Mouse (Mus musculus): ENCODE measurements at regions not wholly inside any gene's neighbourhood (a gene's known extent, or its start where the extent isn't known, plus 50 kb on each side); places are given as distances from the start of the nearest gene placed in this dataset.

GRCm38 (mm10) chr12:39027179-39027578 is 248.0 kb downstream of the Etv1 start:
- DNase-seq (ENCODE audit: extremely low spot score in 1 of 2, low spot score in 2 of 2): no peak
- intact Hi-C loops (cut with DNase I): no loop called here
- no peak overlapping the region for H3K4me3 ChIP-seq

DNA sequence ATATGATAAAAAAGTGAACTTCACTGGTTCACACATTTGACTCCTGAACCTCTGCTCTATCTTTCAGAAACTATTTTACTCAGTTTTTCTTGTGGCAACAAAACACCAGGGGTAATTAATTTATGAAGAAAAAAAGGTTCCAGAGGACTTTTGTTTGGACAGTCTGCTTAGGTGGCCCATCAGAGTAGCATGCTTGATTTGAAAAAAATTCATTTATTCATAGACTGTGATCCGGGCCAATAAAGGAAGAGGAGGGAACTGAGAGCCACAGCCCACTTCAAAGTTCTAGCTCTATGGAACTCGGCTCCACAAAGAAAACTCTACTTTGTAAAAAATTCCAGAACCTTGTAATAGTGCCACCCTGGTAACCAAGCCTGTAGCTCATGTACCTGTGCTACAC is 248.8 kb downstream of the Etv1 start:
- intact Hi-C loops (cut with DNase I): no loop called here
- no peak for DNase-seq (ENCODE audit: extremely low spot score in 1 of 2, low spot score in 2 of 2)
- no peak for TF ChIP-seq CTCF (IDR thresholded peaks at IDR 0.05)

More at GRCm38 (mm10) chr12:39027179-39027578, 248.0 kb downstream of the Etv1 start:
- no peak for TF ChIP-seq CTCF (IDR thresholded peaks at IDR 0.05)
- H3K27ac ChIP-seq: no peak overlapping the region

DNA sequence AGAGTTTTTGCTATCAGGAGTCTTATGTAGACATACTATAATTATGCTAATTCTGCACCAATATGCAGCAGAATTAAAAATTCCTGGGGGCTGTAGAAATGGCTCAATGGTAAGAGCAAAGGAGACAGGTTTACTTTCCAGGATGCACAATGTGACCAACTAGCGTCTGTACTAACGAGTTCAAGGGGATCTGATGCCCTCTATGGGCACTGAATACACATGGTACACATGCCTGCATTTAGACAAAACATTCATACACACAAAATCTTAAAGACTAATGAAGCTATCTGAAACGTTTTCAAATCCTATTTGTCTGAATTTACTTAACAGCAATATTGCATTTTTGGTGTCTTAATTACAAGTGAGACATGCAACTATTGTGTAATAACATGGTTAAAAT is 254.8 kb downstream of the Etv1 start:
- DNase-seq (ENCODE audit: extremely low spot score in 1 of 2, low spot score in 2 of 2): no peak
- no peak overlapping the region for H3K4me3 ChIP-seq
- no peak overlapping the region for H3K27ac ChIP-seq
- no peak for TF ChIP-seq CTCF (IDR thresholded peaks at IDR 0.05)
- intact Hi-C loops (cut with DNase I): no loop called here

More for the DNA sequence above, 248.8 kb downstream of the Etv1 start:
- no peak overlapping the region for H3K27ac ChIP-seq
- H3K4me3 ChIP-seq: no peak overlapping the region

DNA sequence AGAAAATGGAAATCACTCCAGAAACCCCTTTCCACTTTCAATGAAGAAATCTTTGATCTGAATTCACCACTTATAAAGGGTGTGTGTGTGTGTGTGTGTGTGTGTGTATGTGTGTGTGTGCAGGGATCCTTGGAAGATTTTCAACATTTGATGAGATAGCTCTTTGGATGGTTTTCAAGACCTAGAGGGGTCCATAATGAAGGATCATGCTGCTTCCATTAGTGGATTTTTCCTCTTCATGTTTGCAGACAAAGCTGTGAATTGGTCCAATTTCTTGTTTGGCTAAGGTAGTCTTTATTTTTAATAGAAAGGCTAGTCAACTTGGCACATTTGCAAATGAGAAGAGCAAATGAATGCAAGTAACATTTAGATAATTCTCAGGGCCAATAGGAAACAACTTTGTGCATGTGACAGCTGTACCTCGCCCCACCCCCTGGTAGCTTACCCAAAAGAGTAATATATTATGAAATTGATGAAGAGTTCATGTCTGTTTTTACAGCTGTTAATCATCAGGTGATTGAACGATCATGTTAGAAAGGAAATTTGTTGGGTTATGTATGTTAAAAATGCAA is 257.4 kb downstream of the Etv1 start:
- intact Hi-C loops (cut with DNase I): no loop called here
- no peak for TF ChIP-seq CTCF (IDR thresholded peaks at IDR 0.05)
- no peak overlapping the region for H3K27ac ChIP-seq
- no peak overlapping the region for H3K4me3 ChIP-seq
- DNase-seq (ENCODE audit: extremely low spot score in 1 of 2, low spot score in 2 of 2): no peak

DNA sequence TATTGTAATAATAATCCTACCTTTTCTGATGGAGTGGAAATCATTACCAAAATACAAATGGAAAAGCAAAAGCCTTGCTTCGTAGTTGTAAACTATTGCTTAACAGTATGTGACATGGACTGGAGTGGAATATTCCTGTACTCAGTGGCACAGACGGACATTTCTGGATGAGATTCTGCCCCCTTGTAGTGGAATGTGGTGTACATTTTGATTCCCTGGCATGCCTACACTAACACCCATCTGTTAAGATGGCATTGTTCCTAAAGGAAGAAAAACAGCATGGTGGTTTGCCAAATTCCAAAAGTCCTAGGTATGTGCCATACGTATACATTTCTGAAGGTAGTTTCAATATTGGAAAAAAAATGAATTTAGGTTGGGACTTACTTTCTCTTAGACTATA is 258.9 kb downstream of the Etv1 start:
- intact Hi-C loops (cut with DNase I): no loop called here
- Histone ChIP-seq H3K27ac (no peak overlapping the region), H3K4me3 (no peak overlapping the region)
- no peak for TF ChIP-seq CTCF (IDR thresholded peaks at IDR 0.05)
- DNase-seq (ENCODE audit: extremely low spot score in 1 of 2, low spot score in 2 of 2): no peak

DNA sequence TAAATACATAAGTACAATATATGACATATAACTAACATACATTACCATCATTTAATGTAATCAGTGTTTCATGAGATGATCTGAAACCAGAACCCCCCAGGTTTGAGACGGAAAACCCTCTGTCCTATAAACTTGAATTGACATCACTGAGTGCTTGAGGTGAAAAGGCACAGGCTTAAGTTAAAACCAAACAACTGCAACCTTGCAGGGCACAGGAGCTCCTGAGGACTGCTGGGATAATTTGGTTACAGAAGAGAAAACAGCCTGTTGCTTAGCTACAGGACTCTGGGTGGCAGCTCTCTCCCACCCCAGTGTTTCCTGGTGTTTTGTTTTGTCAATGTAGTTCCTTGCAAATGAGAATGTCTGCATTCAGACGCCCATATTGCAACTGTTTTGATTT is 259.5 kb downstream of the Etv1 start:
- no peak for DNase-seq (ENCODE audit: extremely low spot score in 1 of 2, low spot score in 2 of 2)
- TF ChIP-seq CTCF (IDR thresholded peaks at IDR 0.05): no peak
- Histone ChIP-seq H3K27ac (no peak overlapping the region), H3K4me3 (no peak overlapping the region)
- intact Hi-C loops (cut with DNase I): no loop called here

DNA sequence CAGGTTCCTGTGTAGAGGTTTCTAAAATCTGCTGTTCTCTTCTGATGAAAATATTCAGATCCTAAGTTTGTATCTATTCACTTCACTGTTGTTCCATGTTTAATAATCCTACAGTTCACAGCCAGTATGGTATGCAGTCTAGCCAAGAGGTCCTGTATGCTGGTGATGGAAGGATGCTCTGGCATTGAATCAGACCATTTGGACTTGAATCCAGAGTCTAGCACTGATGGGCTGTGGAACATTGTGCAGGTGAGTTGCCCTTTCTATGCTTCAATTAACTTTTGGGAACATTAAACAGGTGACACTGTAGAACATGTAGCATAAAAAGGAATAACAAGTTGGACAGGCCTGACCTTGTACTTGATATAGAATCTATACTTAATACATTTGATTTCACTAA is 267.9 kb downstream of the Etv1 start:
- Histone ChIP-seq H3K4me3 (no peak overlapping the region), H3K27ac (no peak overlapping the region)
- TF ChIP-seq CTCF (IDR thresholded peaks at IDR 0.05): no peak
- intact Hi-C loops (cut with DNase I): no loop called here
- DNase-seq (ENCODE audit: extremely low spot score in 1 of 2, low spot score in 2 of 2): no peak

GRCm38 (mm10) chr12:39048441-39048840 is 269.3 kb downstream of the Etv1 start:
- no peak overlapping the region for H3K27ac ChIP-seq
- DNase-seq (ENCODE audit: extremely low spot score in 1 of 2, low spot score in 2 of 2): no peak
- TF ChIP-seq CTCF (IDR thresholded peaks at IDR 0.05): no peak

GRCm38 (mm10) chr12:39048958-39049357 is 269.8 kb downstream of the Etv1 start:
- intact Hi-C loops (cut with DNase I): no loop called here
- no peak for DNase-seq (ENCODE audit: extremely low spot score in 1 of 2, low spot score in 2 of 2)
- peak; percentile 53 for TF ChIP-seq CTCF (IDR thresholded peaks at IDR 0.05)
- no peak overlapping the region for H3K4me3 ChIP-seq
- H3K27ac ChIP-seq: no peak overlapping the region

More at GRCm38 (mm10) chr12:39048441-39048840, 269.3 kb downstream of the Etv1 start:
- intact Hi-C loops (cut with DNase I): no loop called here
- no peak overlapping the region for H3K4me3 ChIP-seq

GRCm38 (mm10) chr12:39070331-39071045 is 291.3 kb downstream of the Etv1 start:
- DNase-seq (ENCODE audit: extremely low spot score in 1 of 2, low spot score in 2 of 2): no peak
- TF ChIP-seq CTCF (IDR thresholded peaks at IDR 0.05): no peak
- no peak overlapping the region for H3K4me3 ChIP-seq
- intact Hi-C loops (cut with DNase I): no loop called here
- H3K27ac ChIP-seq: no peak overlapping the region

DNA sequence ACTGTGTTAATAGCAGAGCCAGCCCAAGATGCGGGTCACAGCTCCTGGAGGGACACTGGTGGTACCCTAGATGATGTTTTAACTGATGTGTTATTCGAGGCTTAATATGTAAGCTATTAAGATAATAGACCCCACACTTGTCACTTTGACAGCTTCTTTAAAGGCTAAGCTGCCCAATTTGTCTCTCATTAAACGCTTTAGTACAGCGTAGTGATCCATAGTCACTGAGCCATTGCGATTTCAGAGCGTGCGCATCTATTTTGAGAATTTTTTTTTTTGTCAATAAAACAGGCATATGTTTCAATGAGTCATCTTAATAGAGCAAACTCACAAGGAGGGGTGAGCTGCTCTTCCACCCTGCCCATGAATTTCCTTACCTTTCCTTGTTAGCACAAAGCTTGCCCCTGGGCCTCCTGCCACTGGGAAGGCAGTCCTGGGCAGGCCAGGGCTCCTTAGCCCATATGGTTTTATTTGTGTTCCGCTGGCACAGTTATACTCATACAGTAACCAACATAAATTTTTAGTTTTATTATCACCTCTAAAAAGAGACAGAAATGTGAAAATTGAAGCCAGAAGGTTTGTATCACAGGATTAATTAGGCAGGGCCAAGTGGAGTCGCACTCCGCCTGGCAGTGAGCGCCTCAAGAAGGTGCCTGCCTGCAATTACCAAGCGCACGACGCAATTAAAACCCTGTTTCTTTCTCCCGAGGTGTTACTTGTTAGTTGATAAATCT is 294.3 kb downstream of the Etv1 start:
- TF ChIP-seq CTCF (IDR thresholded peaks at IDR 0.05): no peak
- intact Hi-C loops (cut with DNase I): loop anchor here (2.0 kb wide), 1 partner anchor 419 kb away; no protein-coding TSS in a partner anchor
- DNase-seq (ENCODE audit: extremely low spot score in 1 of 2, low spot score in 2 of 2): peak; percentile 7 to 13
- H3K27ac ChIP-seq: no peak overlapping the region
- no peak overlapping the region for H3K4me3 ChIP-seq

- no peak for TF ChIP-seq CTCF (IDR thresholded peaks at IDR 0.05)
- intact Hi-C loops (cut with DNase I): no loop called here
- DNase-seq (ENCODE audit: extremely low spot score in 1 of 2, low spot score in 2 of 2): no peak
- no peak overlapping the region for H3K4me3 ChIP-seq
- no peak overlapping the region for H3K27ac ChIP-seq
These were observed 307.1 kb downstream of the Etv1 start for GRCm38 (mm10) chr12:39086285-39086684.
